Mouse (Mus musculus) forebrain, embryonic 14.5 days (tissue): Measurements from ENCODE around the gene Fgfr2. TPM values are rescaled to one million over a fixed set of nuclear protein-coding genes. Genes with fewer than 3 reads are reported as not detected.

ENCODE experiments used
- ATAC-seq: fragments of 200-750 bp; cut with Nextera tagmentation; 2 replicates; pipeline ENCODE4 v1.8.0; 2017; ENCODE audit warnings: mild to moderate bottlenecking, moderate library complexity
- DNase-seq: peaks from one replicate; pipeline ENCODE4 v3.0.0-alpha.2; 2015; ENCODE audit warnings: low spot score
- H3K27ac ChIP-seq: fragments of 300-500 bp; sonication (generic); 2 replicates; pipeline ENCODE4 v1.5.1; 2014; ENCODE audit warnings: low read depth, mild to moderate bottlenecking, control low read depth, low read length, moderate library complexity
- H3K27me3 ChIP-seq: fragments of 300-500 bp; sonication (generic); replicated peaks from 2 replicates; pipeline ENCODE4 v1.6.1; 2014; ENCODE audit warnings: low read length, control low read depth, mixed read lengths; ENCODE audit not compliant: control insufficient read depth, insufficient read depth
- H3K36me3 ChIP-seq: fragments of 300-500 bp; sonication (generic); 2 replicates; pipeline ENCODE4 v1.6.1; 2014; ENCODE audit warnings: low read length, control low read depth; ENCODE audit not compliant: control insufficient read depth, insufficient read depth
- H3K4me1 ChIP-seq: fragments of 300-500 bp; sonication (generic); 2 replicates; pipeline ENCODE4 v1.6.1; 2014; ENCODE audit warnings: antibody characterized with exemption, low read length, control low read depth; ENCODE audit not compliant: control insufficient read depth, insufficient read depth
- H3K4me2 ChIP-seq: fragments of 300-500 bp; sonication (generic); 2 replicates; pipeline ENCODE4 v1.6.1; 2014; ENCODE audit warnings: mild to moderate bottlenecking, control low read depth, low read length
- H3K4me3 ChIP-seq: fragments of 300-500 bp; sonication (generic); 2 replicates; pipeline ENCODE4 v1.5.1; 2014; ENCODE audit warnings: low read depth, low read length, control low read depth
- H3K9ac ChIP-seq: fragments of 300-500 bp; sonication (generic); 2 replicates; pipeline ENCODE4 v1.6.1; 2014; ENCODE audit warnings: mild to moderate bottlenecking, low read length, control low read depth, moderate library complexity
- H3K9me3 ChIP-seq: fragments of 300-500 bp; sonication (generic); replicated peaks from 2 replicates; pipeline ENCODE4 v1.6.1; 2016; ENCODE audit warnings: low read length, control low read depth, mixed read lengths; ENCODE audit not compliant: control insufficient read depth
- WGBS: fragments of 180-500 bp; shearing (Covaris S2); extraction: QIAGEN DNeasy Blood & Tissue Kit; methylation state at CpG from one replicate; pipeline ENCODE4 v1.1.7; 2014; 5-methylcytosine and 5-hydroxymethylcytosine counted together
- polyA plus RNA-seq: library from polyadenylated mRNA; unstranded; fragments of >200 nt; fragmentation: Nextera tagmentation; extraction: Ambion mirVana; gene quantifications from 2 replicates; pipeline ENCODE4 v1.2.1, GENCODE M21; 2014

Fgfr2 gene
- polyA plus RNA-seq, 1 experiment from 2014 or later, result 35.9 TPM

DNA sequence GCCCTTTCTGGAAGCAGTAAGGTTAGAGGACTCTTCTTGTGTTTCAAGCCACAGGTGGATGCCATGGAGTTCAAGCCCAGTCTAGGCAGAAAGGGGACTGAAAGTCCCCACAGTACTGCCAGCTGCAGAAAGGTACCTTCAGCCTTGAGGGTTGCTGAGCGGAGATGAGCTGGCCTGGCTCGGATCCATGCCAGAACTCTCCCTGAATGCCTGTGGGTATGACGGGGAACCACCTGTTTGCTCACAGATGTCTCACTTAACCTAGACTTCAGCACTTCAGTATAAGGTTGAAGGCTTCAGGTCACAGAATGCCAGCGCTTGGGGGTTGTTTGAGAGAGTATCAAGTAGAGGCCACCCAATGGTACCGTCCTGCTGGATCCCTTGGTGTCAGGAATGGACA, 2143.0 kb downstream of the Fgfr2 start:
- no peaks in the 10 kb centered on the region for H3K36me3 ChIP-seq
- H3K27ac ChIP-seq, result no peak overlapping the region
- no peak overlapping the region for H3K9ac ChIP-seq
- H3K4me2 ChIP-seq, result no peak overlapping the region
- H3K4me1 ChIP-seq, result peaks cover 24% of the 10 kb centered on the region
- no peak overlapping the region for H3K4me3 ChIP-seq
- H3K27me3 ChIP-seq, result no peaks in the 10 kb centered on the region
- 86% methylated on average over 5 of the region's 5 CpGs for WGBS
- no peaks in the 10 kb centered on the region for H3K9me3 ChIP-seq
- DNase-seq, result no peak
- no peak for ATAC-seq

DNA sequence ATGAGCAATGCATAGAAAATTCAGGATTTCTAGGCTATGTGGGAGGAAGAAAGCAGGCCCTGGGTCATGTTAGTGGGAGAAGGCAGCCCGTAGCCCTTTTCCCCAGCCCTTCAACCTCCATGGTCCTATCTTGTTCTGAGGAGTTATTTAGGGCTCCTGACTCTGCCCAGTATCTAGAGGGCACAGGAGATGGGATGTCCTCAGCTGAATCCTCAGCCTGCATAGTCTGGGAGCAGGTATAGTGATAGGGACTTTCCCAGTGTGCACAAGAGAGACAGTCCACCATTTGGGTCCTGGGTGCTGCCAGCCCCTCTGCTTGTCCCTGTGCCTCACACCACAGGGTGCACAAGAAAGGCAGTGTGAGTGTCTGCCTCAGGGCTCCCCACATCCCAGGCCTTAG, 2144.6 kb downstream of the Fgfr2 start:
- 96% methylated on average over 1 of the region's 1 CpGs for WGBS
- no peaks in the 10 kb centered on the region for H3K27me3 ChIP-seq
- no peaks in the 10 kb centered on the region for H3K36me3 ChIP-seq
- H3K4me2 ChIP-seq, result no peak overlapping the region
- DNase-seq, result no peak
- no peaks in the 10 kb centered on the region for H3K9me3 ChIP-seq
- no peak overlapping the region for H3K4me3 ChIP-seq
- no peak overlapping the region for H3K9ac ChIP-seq
- no peak for ATAC-seq
- H3K27ac ChIP-seq, result peak overlapping the region; percentile 52; the same call in 1 of the 2 replicates
- peaks cover 24% of the 10 kb centered on the region for H3K4me1 ChIP-seq

DNA sequence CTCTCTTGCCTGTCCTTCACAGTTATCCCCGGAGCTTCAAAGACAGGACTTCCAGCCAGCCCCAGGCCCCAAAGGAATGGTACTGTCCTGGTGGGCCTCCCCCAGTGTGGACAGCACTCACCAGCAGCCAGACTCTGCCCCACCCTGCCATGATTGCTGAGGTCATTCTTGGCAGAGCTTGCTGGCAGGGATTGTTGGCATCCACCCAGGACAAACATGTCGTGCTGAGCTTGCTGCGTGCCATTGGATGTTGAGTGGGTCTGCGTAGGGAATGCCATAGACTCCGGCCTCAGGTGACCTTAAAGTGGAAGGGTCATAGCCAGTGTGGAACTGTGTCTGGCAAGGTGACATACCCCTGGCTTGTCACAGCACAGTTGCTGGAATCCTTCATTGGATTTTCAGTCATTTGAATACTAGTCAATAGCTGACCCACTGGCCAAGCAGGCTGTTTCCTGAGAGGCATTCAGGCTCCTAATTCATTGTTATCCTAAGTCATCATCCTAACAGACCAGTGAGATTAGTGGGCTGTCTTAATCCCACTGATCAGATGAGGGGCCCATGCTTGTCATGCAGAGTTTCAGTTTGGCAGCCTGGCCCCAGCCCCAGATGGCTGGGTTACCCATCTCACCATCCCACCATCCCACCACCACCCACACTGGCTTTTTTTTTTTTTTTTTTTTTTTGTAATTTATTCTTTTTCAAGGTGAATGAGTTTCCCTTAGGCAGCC, 2145.2 kb downstream of the Fgfr2 start:
- H3K4me1 ChIP-seq, result peaks cover 24% of the 10 kb centered on the region
- H3K4me2 ChIP-seq, result no peak overlapping the region
- H3K36me3 ChIP-seq, result no peaks in the 10 kb centered on the region
- ATAC-seq, result peak; percentile 76
- 28% methylated on average over 5 of the region's 5 CpGs for WGBS
- peak; percentile 80 for DNase-seq
- no peaks in the 10 kb centered on the region for H3K27me3 ChIP-seq
- no peak overlapping the region for H3K9ac ChIP-seq
- no peak overlapping the region for H3K4me3 ChIP-seq
- no peaks in the 10 kb centered on the region for H3K9me3 ChIP-seq
- 0 out of 2 replicates have a peak overlapping the region, but pooled peaks have one; percentile 28 for H3K27ac ChIP-seq

DNA sequence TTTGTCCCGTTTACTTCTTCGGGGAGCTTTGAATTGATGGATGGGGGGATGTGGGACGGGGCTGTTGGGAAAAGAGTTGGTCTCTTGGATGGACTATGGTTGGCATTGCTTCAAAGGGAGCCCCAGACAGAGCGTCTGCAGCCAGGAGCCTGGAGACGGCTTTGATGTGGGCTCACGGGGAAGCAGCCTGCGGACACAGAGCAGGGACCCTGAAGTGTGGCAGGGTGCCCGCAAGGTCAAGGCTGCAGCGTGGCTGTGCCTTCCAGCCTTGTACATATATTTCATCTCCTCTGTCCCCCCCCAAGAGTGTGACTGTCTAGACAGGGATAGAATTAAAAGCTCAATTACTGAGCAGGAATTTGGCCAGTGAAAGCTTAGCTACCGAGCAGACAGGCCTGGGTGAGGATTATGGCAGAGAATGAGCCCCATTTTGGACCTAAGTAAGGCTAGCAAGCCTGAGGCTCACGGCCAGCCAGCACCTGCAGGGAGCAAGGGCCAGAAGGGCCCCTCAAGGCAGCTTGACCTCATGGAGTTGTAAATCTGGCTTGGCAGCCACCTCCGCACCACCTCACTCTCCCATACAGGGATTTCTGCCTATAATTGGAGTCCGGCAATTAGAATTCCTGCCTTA, 2146.7 kb downstream of the Fgfr2 start:
- H3K36me3 ChIP-seq, result no peaks in the 10 kb centered on the region
- no peak overlapping the region for H3K4me2 ChIP-seq
- H3K9ac ChIP-seq, result no peak overlapping the region
- ATAC-seq (peak; percentile 52; the same call in 1 of the 2 replicates), DNase-seq (peak; percentile 68)
- no peaks in the 10 kb centered on the region for H3K9me3 ChIP-seq
- no peaks in the 10 kb centered on the region for H3K27me3 ChIP-seq
- peaks cover 24% of the 10 kb centered on the region for H3K4me1 ChIP-seq
- WGBS, result 55% methylated on average over 13 of the region's 13 CpGs
- no peak overlapping the region for H3K4me3 ChIP-seq
- peak overlapping the region; percentile 28 for H3K27ac ChIP-seq

DNA sequence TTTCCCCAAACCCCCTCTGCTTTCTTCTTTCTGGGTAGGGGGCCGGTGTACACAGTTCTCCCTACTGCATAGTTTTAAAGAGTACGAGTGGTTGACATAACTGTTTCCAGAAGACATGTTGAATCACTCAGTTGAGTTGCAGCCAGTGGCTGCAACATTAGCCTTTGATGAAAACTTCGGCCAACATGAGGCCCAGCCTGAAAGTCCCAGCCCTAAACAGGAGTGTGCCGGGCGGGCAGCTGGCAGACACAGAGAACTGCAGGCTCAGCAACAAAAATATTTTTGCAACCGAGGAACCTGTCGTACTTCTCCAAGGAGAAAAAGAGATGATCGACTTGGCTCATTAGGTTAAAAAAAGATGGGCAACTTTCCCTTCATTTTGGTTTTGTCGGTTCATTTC, 2150.4 kb downstream of the Fgfr2 start:
- 96% methylated on average over 9 of the region's 9 CpGs for WGBS
- ATAC-seq (no peak), DNase-seq (no peak)
- H3K4me1 ChIP-seq, result peaks cover 11% of the 10 kb centered on the region
- no peaks in the 10 kb centered on the region for H3K9me3 ChIP-seq
- H3K4me3 ChIP-seq, result no peak overlapping the region
- no peak overlapping the region for H3K9ac ChIP-seq
- no peak overlapping the region for H3K4me2 ChIP-seq
- no peaks in the 10 kb centered on the region for H3K27me3 ChIP-seq
- H3K36me3 ChIP-seq, result no peaks in the 10 kb centered on the region
- no peak overlapping the region for H3K27ac ChIP-seq

DNA sequence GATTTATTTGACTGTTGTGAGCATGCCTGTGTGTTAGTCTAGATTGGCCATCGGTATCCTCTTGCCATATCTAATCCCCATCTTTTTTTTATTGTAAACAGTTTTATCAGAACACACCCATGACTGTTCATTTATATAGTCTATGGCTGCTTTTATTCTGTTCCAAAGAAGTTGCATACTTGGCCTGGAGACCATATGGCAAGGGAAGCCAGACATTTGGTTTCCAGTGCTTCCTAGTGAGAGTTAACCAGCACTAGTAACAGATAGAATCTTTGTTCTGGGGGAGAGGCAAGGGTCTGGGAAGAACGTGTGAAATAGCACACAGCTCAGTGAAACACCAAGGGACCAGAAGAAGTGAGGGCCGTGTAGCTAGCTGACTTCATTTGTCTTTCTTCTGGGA, 2153.6 kb downstream of the Fgfr2 start:
- ATAC-seq, result no peak
- no peak overlapping the region for H3K27ac ChIP-seq
- H3K4me3 ChIP-seq, result no peak overlapping the region
- H3K9ac ChIP-seq, result no peak overlapping the region
- no peak for DNase-seq
- H3K4me1 ChIP-seq, result peaks cover 2% of the 10 kb centered on the region; the same call in 1 of the 2 replicates
- H3K36me3 ChIP-seq, result no peaks in the 10 kb centered on the region
- no peaks in the 10 kb centered on the region for H3K27me3 ChIP-seq
- no peaks in the 10 kb centered on the region for H3K9me3 ChIP-seq
- no peak overlapping the region for H3K4me2 ChIP-seq
- WGBS, result 71% methylated on average over 3 of the region's 3 CpGs

DNA sequence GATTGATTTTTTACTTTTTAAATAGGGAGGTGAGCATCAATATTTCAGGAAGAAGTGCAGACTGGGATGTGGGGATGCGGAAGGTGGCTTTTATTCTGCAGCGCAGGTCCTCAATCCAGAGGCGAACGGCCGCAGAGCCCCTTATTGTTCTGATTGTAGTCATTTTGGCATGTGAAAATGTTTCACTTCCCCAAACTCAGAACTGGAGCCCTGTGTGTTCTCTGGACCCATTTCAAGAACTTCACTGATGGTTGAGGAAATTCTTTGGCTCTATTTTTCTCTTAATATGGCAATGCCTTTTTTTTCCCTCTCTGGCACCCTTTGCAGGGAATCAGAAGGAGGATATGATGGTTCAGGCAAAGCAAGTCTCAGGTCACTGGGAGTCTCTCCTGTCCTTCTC, 2154.1 kb downstream of the Fgfr2 start:
- Histone ChIP-seq H3K27ac (no peak overlapping the region), H3K36me3 (no peaks in the 10 kb centered on the region), H3K9ac (no peak overlapping the region), H3K9me3 (no peaks in the 10 kb centered on the region), H3K4me3 (no peak overlapping the region), H3K27me3 (no peaks in the 10 kb centered on the region), H3K4me2 (no peak overlapping the region), H3K4me1 (peaks cover 2% of the 10 kb centered on the region; the same call in 1 of the 2 replicates)
- no peak for ATAC-seq
- DNase-seq, result no peak
- WGBS, result 80% methylated on average over 5 of the region's 5 CpGs

DNA sequence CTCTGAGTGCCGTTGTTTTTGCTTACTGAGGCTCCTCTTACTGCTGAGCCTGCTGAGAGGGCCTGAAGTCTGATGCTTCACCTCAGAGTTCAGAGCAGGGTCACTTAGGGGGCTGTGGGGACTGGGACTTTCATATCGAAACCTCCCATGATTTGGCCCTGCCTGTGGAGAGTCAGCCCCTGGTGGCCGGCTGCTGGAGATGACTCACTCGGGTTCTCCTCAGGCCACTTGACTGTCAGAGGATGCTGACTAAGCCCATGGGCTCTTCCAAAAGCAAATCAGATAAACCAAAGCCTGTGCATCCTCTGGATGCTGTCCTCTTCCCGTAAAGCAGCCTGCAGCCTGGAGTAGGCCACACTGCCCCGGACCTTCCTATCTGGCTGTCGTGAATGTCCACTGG, 2154.6 kb downstream of the Fgfr2 start:
- Histone ChIP-seq H3K9ac (no peak overlapping the region), H3K27ac (no peak overlapping the region), H3K4me2 (no peak overlapping the region), H3K4me1 (peaks cover 2% of the 10 kb centered on the region; the same call in 1 of the 2 replicates), H3K4me3 (no peak overlapping the region), H3K27me3 (no peaks in the 10 kb centered on the region), H3K9me3 (no peaks in the 10 kb centered on the region), H3K36me3 (no peaks in the 10 kb centered on the region)
- DNase-seq, result no peak
- 83% methylated on average over 7 of the region's 7 CpGs for WGBS
- ATAC-seq, result no peak

DNA sequence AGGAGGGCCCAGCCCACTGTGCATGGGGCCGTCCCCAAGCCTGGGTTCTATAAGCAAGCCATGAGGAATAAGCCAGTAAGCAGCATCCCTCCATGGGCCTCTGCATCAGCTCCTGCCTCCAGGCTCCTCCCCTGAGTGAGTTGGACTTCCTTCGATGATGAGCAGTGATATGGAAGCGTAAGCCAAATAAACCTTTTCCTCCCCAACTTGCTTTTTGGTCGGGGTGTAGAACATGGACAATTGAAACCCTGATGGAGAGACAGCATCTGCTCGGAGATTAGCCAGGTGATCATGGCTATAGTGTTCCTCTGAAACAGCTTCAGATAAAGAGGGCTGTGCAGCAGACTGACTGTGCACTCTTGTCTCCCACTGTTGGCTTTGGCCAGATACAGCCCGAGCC, 2155.2 kb downstream of the Fgfr2 start:
- no peaks in the 10 kb centered on the region for H3K27me3 ChIP-seq
- no peak overlapping the region for H3K27ac ChIP-seq
- DNase-seq (no peak), ATAC-seq (no peak)
- no peaks in the 10 kb centered on the region for H3K9me3 ChIP-seq
- H3K9ac ChIP-seq, result no peak overlapping the region
- 90% methylated on average over 6 of the region's 6 CpGs for WGBS
- peaks cover 2% of the 10 kb centered on the region; the same call in 1 of the 2 replicates for H3K4me1 ChIP-seq
- H3K36me3 ChIP-seq, result no peaks in the 10 kb centered on the region
- H3K4me2 ChIP-seq, result no peak overlapping the region
- H3K4me3 ChIP-seq, result no peak overlapping the region
